Mouse (Mus musculus) mature B cell (primary cell): ENCODE data around the gene Tcea2.

Experiments used
- in situ Hi-C: fragments of 300-500 bp; cut with MboI; formaldehyde crosslinking; loops from 2 replicates; pipeline ENCODE4 v1.14.3; 2019

Gene Tcea2

GRCm38 (mm10) chr2:181714903-181715326, 34.8 kb downstream of the Tcea2 start, which contains the start of gene Oprl1:
Oprl1 (plus strand) TSS chr2:181715016.
- in situ Hi-C loops, result no loop called here

GRCm38 (mm10) chr2:181715382-181715781, 35.3 kb downstream of the Tcea2 start:
- in situ Hi-C loops, result no loop called here

GRCm38 (mm10) chr2:181716991-181717390, 36.9 kb downstream of the Tcea2 start:
- in situ Hi-C loops, result no loop called here

GRCm38 (mm10) chr2:181720061-181720460, 40.0 kb downstream of the Tcea2 start:
- in situ Hi-C loops, result no loop called here

- in situ Hi-C loops, result no loop called here
Measured at GRCm38 (mm10) chr2:181721200-181721599, 41.1 kb downstream of the Tcea2 start.

- in situ Hi-C loops, result no loop called here
Measured at GRCm38 (mm10) chr2:181722213-181722612, 42.1 kb downstream of the Tcea2 start.

- in situ Hi-C loops, result no loop called here
Measured at GRCm38 (mm10) chr2:181727659-181728262, 47.7 kb downstream of the Tcea2 start.

GRCm38 (mm10) chr2:181730051-181730450, 49.9 kb downstream of the Tcea2 start:
- in situ Hi-C loops, result no loop called here
